Mouse (Mus musculus) lung, adult 2 months (tissue): ENCODE results near the gene Mrpl48.

Experiments
- CTCF ChIP-seq: fragments of 200-500 bp; IDR thresholded peaks from 2 replicates; pipeline ENCODE4 v1.5.1; 2011; ENCODE audit warnings: mild to moderate bottlenecking, low read length, control low read depth; ENCODE audit not compliant: insufficient read depth
- POLR2A ChIP-seq: fragments of 200-500 bp; IDR thresholded peaks from 2 replicates; pipeline ENCODE4 v1.6.1; 2011; ENCODE audit warnings: low read depth, mild to moderate bottlenecking, control low read depth, low read length, borderline replicate concordance; ENCODE audit errors: extremely low read depth

- TF ChIP-seq POLR2A: no peak
- TF ChIP-seq CTCF: no peak
These were observed 111.7 kb downstream of the Mrpl48 start for GRCm38 (mm10) chr7:100496371-100496770.
